Mouse (Mus musculus) embryonic facial prominence, embryonic 14.5 days (tissue): ENCODE results near the gene Klhl21. TPM values are rescaled to one million over a fixed set of nuclear protein-coding genes. Genes with fewer than 3 reads are reported as not detected.
A peak's percentile ranks its signal among the peaks of the same experiment; 100 is the strongest.
"Not testable (repeated sequence)": the region's sequence is repeated elsewhere in the genome, so short reads cannot be mapped to it uniquely, and the experiment has no call there.

Experiments
- ATAC-seq: fragments of 200-750 bp; cut with Nextera tagmentation; 2 replicates; pipeline ENCODE4 v1.8.0; 2017; ENCODE audit warnings: low read depth, moderate number of reproducible peaks, moderate TSS enrichment
- DNase-seq: peaks from one replicate; pipeline ENCODE4 v3.0.0-alpha.2; 2015; ENCODE audit warnings: low spot score
- H3K27ac ChIP-seq: fragments of 300-500 bp; sonication (generic); replicated peaks from 2 replicates; pipeline ENCODE4 v1.5.1; 2014; ENCODE audit warnings: low read depth, mild to moderate bottlenecking, low read length, moderate library complexity
- H3K27me3 ChIP-seq: fragments of 300-500 bp; sonication (generic); replicated peaks from 2 replicates; pipeline ENCODE4 v1.6.1; 2014; ENCODE audit warnings: low read length; ENCODE audit not compliant: control insufficient read depth, insufficient read depth
- H3K36me3 ChIP-seq: fragments of 300-500 bp; sonication (generic); 2 replicates; pipeline ENCODE4 v1.6.1; 2014; ENCODE audit warnings: low read length, mixed read lengths; ENCODE audit not compliant: control insufficient read depth, insufficient read depth
- H3K4me1 ChIP-seq: fragments of 300-500 bp; sonication (generic); 2 replicates; pipeline ENCODE4 v1.6.1; 2014; ENCODE audit warnings: antibody characterized with exemption, low read length; ENCODE audit not compliant: control insufficient read depth, insufficient read depth
- H3K4me2 ChIP-seq: fragments of 300-500 bp; sonication (generic); 2 replicates; pipeline ENCODE4 v1.6.1; 2014; ENCODE audit warnings: low read depth, mild to moderate bottlenecking, low read length, moderate library complexity, mixed read lengths
- H3K4me3 ChIP-seq: fragments of 300-500 bp; sonication (generic); 2 replicates; pipeline ENCODE4 v1.5.1; 2014; ENCODE audit warnings: low read depth, mild to moderate bottlenecking, low read length
- H3K9ac ChIP-seq: fragments of 300-500 bp; sonication (generic); 2 replicates; pipeline ENCODE4 v1.6.1; 2014; ENCODE audit warnings: low read depth, mild to moderate bottlenecking, low read length, moderate library complexity, mixed read lengths
- H3K9me3 ChIP-seq: fragments of 300-500 bp; sonication (generic); 2 replicates; pipeline ENCODE4 v1.6.1; 2016; ENCODE audit warnings: low read length; ENCODE audit not compliant: control insufficient read depth
- WGBS: fragments of 180-500 bp; shearing (Covaris S2); extraction: QIAGEN DNeasy Blood & Tissue Kit; methylation state at CpG from one replicate; pipeline ENCODE4 v1.1.7; 2014; 5-methylcytosine and 5-hydroxymethylcytosine counted together
- polyA plus RNA-seq: library from polyadenylated mRNA; unstranded; fragments of >200 nt; fragmentation: Nextera tagmentation; extraction: Ambion mirVana; gene quantifications from 2 replicates; pipeline ENCODE4 v1.2.1, GENCODE M21; 2014

Gene Klhl21
- polyA plus RNA-seq, 1 experiment from 2014 or later: 11.2 TPM

GRCm38 (mm10) chr4:152032922-152033321, 24.3 kb downstream of the Klhl21 start:
- H3K36me3 ChIP-seq: no peaks in the 10 kb centered on the region
- no peak overlapping the region for H3K4me2 ChIP-seq
- DNase-seq (no peak), ATAC-seq (no peak)
- no peak overlapping the region for H3K27ac ChIP-seq
- no peak overlapping the region for H3K4me3 ChIP-seq
- 86% methylated on average over 13 of the region's 13 CpGs for WGBS
- no peaks in the 10 kb centered on the region for H3K27me3 ChIP-seq
- no peak overlapping the region for H3K9ac ChIP-seq
- H3K9me3 ChIP-seq: no peaks in the 10 kb centered on the region
- H3K4me1 ChIP-seq: peaks cover 6% of the 10 kb centered on the region; the same call in 1 of the 2 replicates

GRCm38 (mm10) chr4:152036464-152036863, 27.9 kb downstream of the Klhl21 start:
- not testable (repeated sequence) for H3K27ac ChIP-seq, ATAC-seq, H3K4me3 ChIP-seq, H3K4me1 ChIP-seq, H3K9ac ChIP-seq, H3K9me3 ChIP-seq, H3K36me3 ChIP-seq, DNase-seq, H3K4me2 ChIP-seq, H3K27me3 ChIP-seq
- WGBS: 87% methylated on average over 6 of the region's 6 CpGs

GRCm38 (mm10) chr4:152038225-152038984, 29.8 kb downstream of the Klhl21 start, which contains the start of gene Tas1r1:
Tas1r1 (minus strand) TSS chr4:152038568.
- Histone ChIP-seq H3K4me2 (peak within 1 kb of the TSS; percentile 96), H3K9ac (peak within 1 kb of the TSS; percentile 88), H3K36me3 (peaks cover 25% of the 10 kb centered on the region), H3K27me3 (no peaks in the 10 kb centered on the region), H3K4me3 (peak within 1 kb of the TSS; percentile 95), H3K27ac (0 out of 2 replicates have a peak within 1 kb of the TSS, but pooled peaks have one; percentile 15), H3K4me1 (peaks cover 8% of the 10 kb centered on the region), H3K9me3 (no peaks in the 10 kb centered on the region)
- DNase-seq (peak; percentile 67), ATAC-seq (peak; percentile 34)
- WGBS: 37% methylated on average over 10 of the region's 10 CpGs

GRCm38 (mm10) chr4:152038985-152039830, 30.6 kb downstream of the Klhl21 start, which contains the start of gene Nol9:
Nol9 (plus strand) TSS chr4:152039321.
- Histone ChIP-seq H3K36me3 (peaks cover 33% of the 10 kb centered on the region), H3K9ac (peak within 1 kb of the TSS; percentile 88), H3K4me1 (peaks cover 8% of the 10 kb centered on the region), H3K27me3 (no peaks in the 10 kb centered on the region), H3K27ac (0 out of 2 replicates have a peak within 1 kb of the TSS, but pooled peaks have one; percentile 15), H3K9me3 (no peaks in the 10 kb centered on the region), H3K4me2 (peak within 1 kb of the TSS; percentile 96), H3K4me3 (peak within 1 kb of the TSS; percentile 95)
- DNase-seq: peak; percentile 91
- 1% methylated on average over 37 of the region's 86 CpGs for WGBS
- peak; percentile 92 for ATAC-seq

- no peak for DNase-seq
- Histone ChIP-seq H3K27ac (no peak overlapping the region), H3K4me2 (peak overlapping the region; percentile 96), H3K4me1 (peaks cover 8% of the 10 kb centered on the region), H3K9me3 (no peaks in the 10 kb centered on the region), H3K4me3 (peak overlapping the region; percentile 95), H3K27me3 (no peaks in the 10 kb centered on the region), H3K9ac (peak overlapping the region; percentile 88), H3K36me3 (peaks cover 40% of the 10 kb centered on the region)
- no peak for ATAC-seq
- 6% methylated on average over 25 of the region's 25 CpGs for WGBS
Measured at GRCm38 (mm10) chr4:152039831-152040310, 31.3 kb downstream of the Klhl21 start.

GRCm38 (mm10) chr4:152041924-152042641, 33.5 kb downstream of the Klhl21 start:
- H3K9me3 ChIP-seq: no peaks in the 10 kb centered on the region
- H3K4me3 ChIP-seq: no peak overlapping the region
- H3K27me3 ChIP-seq: no peaks in the 10 kb centered on the region
- H3K36me3 ChIP-seq: peaks cover 60% of the 10 kb centered on the region
- no peak overlapping the region for H3K4me2 ChIP-seq
- no peak for DNase-seq
- H3K4me1 ChIP-seq: peaks cover 8% of the 10 kb centered on the region
- no peak for ATAC-seq
- H3K27ac ChIP-seq: no peak overlapping the region
- WGBS: 96% methylated on average over 21 of the region's 22 CpGs
- H3K9ac ChIP-seq: no peak overlapping the region

- ATAC-seq: no peak
- H3K36me3 ChIP-seq: peaks cover 71% of the 10 kb centered on the region
- no peak overlapping the region for H3K27ac ChIP-seq
- no peak overlapping the region for H3K4me3 ChIP-seq
- H3K9ac ChIP-seq: no peak overlapping the region
- no peaks in the 10 kb centered on the region for H3K9me3 ChIP-seq
- H3K4me2 ChIP-seq: no peak overlapping the region
- no peak for DNase-seq
- no peaks in the 10 kb centered on the region for H3K27me3 ChIP-seq
- WGBS: 85% methylated on average over 3 of the region's 3 CpGs
- H3K4me1 ChIP-seq: peaks cover 8% of the 10 kb centered on the region
Measured at GRCm38 (mm10) chr4:152043171-152043570, 34.6 kb downstream of the Klhl21 start.

- no peaks in the 10 kb centered on the region for H3K9me3 ChIP-seq
- no peak overlapping the region for H3K4me2 ChIP-seq
- H3K36me3 ChIP-seq: peaks cover 84% of the 10 kb centered on the region
- no peaks in the 10 kb centered on the region for H3K27me3 ChIP-seq
- no peak overlapping the region for H3K9ac ChIP-seq
- DNase-seq (no peak), ATAC-seq (no peak)
- no peak overlapping the region for H3K4me3 ChIP-seq
- no peak overlapping the region for H3K27ac ChIP-seq
- whole genome bisulfite sequencing: 76% methylated on average over 6 of the region's 6 CpGs
- H3K4me1 ChIP-seq: peaks cover 8% of the 10 kb centered on the region
Measured at GRCm38 (mm10) chr4:152044609-152045008, 36.0 kb downstream of the Klhl21 start.
